Mouse (Mus musculus): ENCODE data around the gene Gm20721.

Gm20721 gene

DNA sequence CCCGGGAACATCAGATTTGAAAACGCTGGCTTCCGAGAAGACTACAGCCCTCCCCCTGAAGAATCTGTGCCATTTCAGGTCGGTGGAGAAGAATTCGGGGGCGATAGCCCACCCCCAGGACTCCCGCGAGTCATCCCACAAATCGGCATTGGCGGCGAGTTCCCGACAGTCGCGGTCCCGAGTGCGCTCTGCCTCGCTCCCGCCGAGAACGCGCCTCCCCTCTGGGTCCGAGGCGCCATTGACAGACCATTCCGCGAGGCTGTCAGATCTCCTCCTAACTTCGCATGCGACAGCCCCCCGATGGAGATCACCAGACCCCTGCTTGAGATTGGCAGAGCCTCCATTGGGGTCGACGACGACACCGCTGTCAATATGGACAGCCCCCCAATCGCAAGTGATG, 48.0 kb downstream of the Gm20721 start:
- DNase-seq (ENCODE audit: inconsistent ontology term) = no peak

DNA sequence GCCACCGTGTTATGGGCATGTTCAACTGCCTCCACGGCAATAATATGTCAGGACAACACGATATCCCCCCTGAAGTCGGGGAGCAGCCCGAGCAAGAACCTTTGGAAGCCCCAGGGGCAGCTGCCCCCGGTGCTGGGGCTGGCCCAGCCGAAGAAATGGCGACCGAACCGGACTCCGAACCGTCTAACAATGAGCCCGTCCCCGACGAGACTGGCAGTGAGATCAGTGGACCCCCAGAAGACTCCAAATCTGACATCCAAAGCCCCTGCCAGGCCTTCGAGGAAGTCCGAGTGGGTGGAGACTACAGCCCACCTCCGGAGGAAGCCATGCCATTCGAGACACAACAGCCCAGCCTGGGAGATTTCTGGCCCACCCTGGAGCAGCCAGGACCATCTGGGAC, 48.7 kb downstream of the Gm20721 start:
- no peak for DNase-seq (ENCODE audit: inconsistent ontology term)

DNA sequence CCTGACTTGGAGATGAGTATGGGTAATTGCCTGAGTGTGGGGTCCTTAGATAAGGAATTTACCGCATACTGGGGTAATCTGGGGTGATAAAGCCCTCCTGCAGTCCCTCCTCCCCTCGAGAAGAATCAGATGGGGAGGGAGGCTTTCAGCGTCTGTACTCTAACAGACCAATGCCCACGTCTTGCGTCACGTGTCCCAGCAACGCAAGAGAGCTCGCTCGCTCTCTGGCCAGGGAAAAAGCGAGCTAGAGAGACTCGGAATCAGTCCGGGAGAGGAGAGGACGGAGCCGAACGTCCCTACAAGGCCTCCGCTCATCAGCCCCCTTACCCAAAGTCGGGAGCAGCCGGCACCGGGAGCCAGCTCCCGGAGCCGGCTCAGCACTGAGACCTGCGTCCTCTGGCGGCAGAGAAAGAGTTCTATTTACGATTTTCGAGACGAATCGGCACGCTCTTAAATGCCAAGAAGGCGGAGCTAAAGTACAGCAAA, 49.4 kb downstream of the Gm20721 start:
- DNase-seq (ENCODE audit: inconsistent ontology term) = no peak

DNA sequence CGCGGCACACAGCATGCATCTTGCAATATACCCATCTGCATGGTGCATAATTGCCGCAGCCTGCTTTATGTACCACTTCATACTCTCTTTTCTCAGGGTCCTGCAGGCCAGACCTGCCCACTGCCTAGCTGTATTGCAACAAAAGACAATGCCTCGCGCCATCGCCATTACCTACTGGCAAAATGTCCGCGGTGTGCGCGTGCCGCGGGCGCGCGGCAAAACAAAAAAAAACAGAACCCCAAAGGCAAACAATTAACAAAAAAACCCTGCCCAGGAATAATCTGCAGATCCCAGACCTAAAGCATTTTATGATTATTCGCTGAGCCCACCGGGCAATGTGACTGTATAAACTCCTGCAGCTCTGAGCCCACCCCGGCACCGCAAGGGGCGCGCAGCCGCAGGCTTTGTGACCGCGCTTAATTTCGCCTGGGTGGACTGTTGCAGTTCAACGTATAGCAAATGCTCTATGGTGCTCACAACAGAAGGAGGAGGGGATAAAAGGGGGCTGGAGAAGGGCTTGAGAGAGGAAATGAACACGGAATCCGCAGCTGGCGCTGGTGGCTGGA, 50.5 kb downstream of the Gm20721 start:
- no peak for DNase-seq (ENCODE audit: inconsistent ontology term)

DNA sequence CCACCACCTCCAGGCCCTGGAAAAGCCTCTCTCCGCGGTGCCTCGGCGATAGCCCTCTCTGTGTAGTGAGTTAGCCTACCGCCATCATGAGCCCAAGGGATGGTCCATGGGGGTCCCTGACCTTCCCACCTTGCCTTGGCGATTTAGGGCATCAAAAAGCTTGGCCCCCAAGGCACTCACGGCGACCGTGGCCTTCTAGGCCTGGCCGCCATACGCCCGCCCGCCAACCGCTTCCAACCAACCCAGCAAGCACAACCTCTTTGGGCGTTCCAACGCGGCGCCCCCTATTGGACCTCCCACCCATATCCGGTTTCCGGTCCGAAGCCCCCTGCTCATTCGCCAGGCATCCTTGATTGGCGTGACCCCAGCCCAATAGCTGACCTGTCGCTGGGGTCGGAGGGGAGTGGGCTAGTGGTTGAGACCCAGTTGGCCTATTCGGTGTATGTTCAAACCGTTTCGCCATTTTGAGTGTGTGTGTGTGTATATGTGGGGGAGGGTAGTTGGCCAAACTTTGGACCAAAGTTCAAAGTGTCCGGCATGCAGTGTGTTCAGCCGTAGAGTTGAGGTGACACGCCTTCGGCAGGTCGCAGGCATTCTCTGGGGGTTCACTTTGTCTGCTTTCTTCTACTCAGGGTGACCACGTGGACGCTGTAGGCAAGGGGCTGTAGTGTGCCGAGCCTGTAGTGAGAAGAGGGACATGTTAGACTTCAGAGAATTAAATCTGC, 51.2 kb downstream of the Gm20721 start:
- DNase-seq (ENCODE audit: inconsistent ontology term) = peak; percentile 92

DNA sequence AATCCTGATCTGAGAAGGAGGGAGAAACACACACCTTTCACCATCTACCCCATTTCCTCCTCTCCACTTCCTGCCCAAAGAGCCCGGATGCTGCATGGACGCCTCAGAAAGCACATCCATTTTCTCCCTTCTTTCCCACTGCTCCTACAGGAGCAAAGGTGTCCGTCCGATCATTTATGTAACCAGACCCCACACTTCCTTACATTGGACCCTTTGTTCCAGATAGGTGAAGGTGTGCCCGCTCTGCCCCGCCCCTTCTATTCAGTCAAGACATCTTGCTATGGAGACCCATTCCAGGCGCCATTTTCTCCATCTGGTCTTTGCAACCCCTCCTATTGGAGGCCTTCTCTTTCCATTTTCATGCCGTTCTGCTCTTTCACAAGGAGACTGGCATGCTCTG, 52.1 kb downstream of the Gm20721 start:
- DNase-seq (ENCODE audit: inconsistent ontology term) = peak; percentile 33

DNA sequence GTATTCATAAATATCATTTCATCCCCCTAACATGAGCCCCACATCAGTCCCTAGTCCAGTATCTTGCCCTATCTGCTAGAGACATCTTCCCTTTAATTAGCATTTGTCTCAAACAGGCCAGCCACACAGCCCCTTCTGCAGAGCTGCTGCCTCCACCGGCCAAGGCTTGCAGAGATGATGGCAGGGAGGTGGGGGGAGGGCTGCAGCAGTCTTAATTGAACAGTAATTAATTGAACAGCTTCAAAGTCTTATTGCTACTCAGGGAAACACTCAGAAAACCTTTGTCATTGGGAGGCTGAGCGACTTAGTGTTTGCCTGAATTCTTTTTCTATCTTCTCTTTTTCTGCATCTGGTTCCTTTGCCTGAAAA, 54.9 kb downstream of the Gm20721 start:
- DNase-seq (ENCODE audit: inconsistent ontology term) = no peak

DNA sequence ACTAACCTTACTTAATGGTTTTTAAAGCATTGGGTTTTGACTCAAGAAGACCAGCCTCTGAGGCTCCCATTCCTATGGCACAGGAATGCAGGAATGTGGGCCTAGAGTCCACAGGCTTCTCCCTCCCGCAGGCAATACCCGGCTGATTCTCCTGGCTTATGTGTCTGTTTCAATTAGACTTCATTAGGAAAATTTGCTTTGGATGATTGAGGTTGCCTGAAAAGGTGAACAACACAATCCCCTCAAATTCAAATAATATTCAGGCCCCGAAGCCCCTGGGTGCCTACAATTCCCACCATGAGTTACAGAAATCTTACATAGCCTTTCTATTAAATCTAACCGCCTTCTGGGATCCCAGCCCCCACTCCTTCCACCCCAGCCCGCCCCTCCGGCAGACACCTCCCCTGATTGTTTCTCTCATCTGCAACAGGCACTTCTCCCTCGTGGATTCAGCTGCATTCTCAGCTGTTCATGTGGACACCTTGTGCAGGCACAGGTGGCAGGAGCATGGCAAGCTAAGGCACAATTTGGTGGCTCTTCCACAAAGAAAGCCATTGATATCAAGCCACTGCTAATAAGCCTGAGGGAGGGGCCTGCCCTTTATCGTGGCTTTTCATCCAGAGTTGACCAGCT, 55.4 kb downstream of the Gm20721 start:
- peak; percentile 58 for DNase-seq (ENCODE audit: inconsistent ontology term)

DNA sequence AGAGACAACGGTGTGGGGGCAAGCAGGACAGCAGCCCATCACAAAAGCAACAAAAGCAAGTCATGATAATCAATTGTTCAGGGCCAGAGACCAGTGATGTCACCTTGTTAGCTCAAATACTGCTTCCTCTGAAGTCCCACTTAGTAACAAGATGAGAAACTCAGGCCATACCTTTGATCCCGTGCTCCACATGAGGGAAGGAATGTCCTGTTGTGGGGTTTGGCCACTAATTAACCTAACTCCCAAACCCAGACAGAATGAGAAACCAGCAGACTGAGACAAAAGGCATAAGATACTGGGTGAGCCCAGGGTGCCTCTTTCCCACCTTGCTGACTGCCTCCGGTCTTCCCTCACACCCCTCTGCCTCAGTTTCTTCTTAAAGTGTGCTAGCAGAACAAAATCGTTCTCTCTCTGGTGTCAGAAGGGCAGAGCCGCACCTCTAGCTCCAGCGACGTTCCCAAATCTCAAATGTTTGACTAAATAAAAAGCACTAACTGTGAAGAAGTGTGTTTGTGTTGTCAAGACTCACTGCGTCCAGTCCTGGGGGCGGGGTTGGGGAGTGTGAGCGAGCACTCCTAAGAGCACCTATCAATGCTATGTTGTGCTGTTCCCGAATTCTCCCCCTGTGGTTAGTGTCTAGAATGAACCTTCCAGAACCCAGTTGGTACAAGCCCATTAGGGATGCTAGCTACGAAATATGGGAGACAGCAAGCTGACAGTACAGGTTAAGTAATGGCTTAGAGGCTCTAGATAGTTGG, 57.7 kb downstream of the Gm20721 start:
- no peak for DNase-seq (ENCODE audit: inconsistent ontology term)

DNA sequence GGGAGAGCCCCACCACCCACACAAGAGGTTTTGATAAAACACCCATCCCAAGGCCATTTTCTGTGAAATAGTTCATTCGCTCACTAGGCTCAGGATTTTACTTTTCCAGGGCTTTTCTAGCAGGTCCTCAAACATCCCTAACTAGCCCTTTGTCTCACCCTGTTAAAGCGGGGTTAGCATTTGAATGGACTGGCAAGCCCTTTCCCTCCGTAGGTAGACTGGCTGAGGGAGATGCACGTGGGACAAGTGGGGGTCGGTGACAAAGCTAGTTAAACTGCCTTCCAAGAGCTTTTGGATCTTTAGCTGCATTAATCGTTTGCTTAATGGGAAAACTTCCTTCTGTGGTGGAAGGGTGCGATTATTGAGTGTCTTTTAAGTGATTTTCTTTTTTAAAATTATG, 58.6 kb downstream of the Gm20721 start:
- DNase-seq (ENCODE audit: inconsistent ontology term) = no peak

DNA sequence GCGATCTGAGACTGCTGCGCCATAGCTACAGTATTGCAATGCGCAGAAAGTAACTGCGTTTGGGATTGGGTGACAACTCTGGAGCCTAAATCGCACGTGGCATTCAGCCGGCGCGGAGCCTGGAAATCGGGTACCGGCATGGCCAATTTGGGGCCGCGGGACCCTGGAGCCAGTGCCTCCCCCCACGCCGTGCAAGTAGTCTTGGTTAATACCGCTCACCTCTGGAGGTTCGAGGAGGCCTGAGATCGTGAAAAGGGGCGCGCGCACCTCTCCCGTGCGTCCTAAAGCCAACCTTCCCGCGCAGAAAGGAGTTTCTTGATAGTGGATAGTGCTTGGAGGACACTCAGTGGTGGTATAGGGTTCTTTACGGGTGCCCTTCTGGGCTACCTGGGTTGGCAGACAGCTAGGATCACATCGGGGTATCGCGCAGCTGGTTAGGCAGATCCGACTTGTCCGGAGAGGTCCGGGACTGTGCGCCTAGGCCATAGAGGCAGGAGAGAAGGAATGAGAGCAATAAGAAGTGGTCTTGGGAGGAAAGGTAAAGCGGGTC, 60.5 kb downstream of the Gm20721 start:
- peak; percentile 35 for DNase-seq (ENCODE audit: inconsistent ontology term)

DNA sequence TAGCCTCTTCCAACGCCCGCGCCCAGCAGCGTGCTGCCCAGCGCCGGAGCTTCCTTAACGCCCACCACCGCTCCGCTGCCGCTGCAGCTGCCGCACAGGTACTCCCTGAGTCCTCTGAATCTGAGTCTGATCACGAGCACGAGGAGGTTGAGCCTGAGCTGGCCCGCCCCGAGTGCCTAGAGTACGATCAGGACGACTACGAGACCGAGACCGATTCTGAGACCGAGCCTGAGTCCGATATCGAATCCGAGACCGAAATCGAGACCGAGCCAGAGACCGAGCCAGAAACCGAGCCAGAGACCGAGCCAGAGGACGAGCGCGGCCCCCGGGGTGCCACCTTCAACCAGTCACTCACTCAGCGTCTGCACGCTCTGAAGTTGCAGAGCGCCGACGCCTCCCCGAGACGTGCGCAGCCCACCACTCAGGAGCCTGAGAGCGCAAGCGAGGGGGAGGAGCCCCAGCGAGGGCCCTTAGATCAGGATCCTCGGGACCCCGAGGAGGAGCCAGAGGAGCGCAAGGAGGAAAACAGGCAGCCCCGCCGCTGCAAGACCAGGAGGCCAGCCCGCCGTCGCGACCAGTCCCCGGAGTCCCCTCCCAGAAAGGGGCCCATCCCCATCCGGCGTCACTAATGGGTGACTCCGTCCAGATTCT, 61.6 kb downstream of the Gm20721 start:
- no peak for DNase-seq (ENCODE audit: inconsistent ontology term)

DNA sequence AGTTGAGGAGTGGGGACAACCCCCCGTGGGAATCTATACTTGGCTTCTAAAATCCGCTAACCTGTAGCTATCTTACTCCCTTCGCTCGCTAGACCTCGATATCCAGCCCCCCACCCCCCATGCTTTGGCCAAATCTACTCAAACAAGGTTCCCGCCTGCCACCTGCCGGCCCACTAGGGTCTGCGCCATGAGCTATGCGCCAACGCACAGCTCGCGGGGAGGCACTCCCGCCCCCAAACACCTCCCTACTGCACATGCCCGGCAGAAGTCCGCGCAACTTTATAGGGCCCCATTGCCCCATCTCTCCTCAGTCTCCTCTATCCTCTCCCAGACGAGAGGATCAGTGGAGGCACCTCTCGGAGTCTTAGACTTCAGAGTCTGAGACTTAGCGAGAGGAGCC, 62.5 kb downstream of the Gm20721 start, which contains the start of gene Gnas:
Gnas (plus strand) TSS at position 310 of the 400 bp plus-strand sequence.
- peak; percentile 40 for DNase-seq (ENCODE audit: inconsistent ontology term)

DNA sequence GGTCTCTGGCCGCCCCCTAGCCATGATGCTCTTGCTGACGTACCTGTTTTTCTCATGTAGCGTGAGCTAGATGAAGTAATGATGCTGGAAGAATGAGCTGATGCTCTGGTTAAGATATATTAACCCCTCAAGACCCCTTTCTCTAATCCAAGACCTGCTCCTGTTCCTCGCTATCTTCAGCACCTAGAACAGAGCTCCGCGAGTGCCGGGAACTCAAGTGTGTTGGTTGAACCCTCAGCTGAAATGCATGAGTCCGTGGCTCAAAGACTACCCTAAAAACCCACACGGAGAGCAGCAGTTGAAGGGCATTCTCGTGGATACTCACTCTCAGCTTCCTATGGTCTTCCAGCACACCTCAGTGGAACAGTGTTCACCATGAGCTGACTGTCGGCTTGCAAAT, 63.2 kb downstream of the Gm20721 start:
- no peak for DNase-seq (ENCODE audit: inconsistent ontology term)
